Mouse (Mus musculus) cerebellum, adult 2 months (tissue): ENCODE data around the gene Zbtb7b.

ENCODE experiments used
- CTCF ChIP-seq: fragments of 200-500 bp; IDR thresholded peaks from 2 replicates; pipeline ENCODE4 v1.5.1; 2011; ENCODE audit warnings: low read depth, mild to moderate bottlenecking, control low read depth, low read length, moderate library complexity, borderline replicate concordance; ENCODE audit not compliant: insufficient read depth
- POLR2A ChIP-seq: fragments of 200-500 bp; IDR thresholded peaks from 2 replicates; pipeline ENCODE4 v1.6.1; 2011; ENCODE audit warnings: low read length, control low read depth, borderline replicate concordance; ENCODE audit not compliant: insufficient read depth

GRCm38 (mm10) chr3:89384331-89385076 is 10.1 kb downstream of the Zbtb7b start:
- TF ChIP-seq CTCF (no peak), POLR2A (no peak)
